Mouse (Mus musculus) kidney, adult 2 months (tissue): ENCODE data around the gene Pmel. TPM values are rescaled to one million over a fixed set of nuclear protein-coding genes. Genes with fewer than 3 reads are reported as not detected.
A peak's percentile ranks its signal among the peaks of the same experiment; 100 is the strongest.

Experiments used
- DNase-seq: peaks from one replicate; pipeline ENCODE4 v3.0.0; 2021
- H3K27ac ChIP-seq: fragments of 200-500 bp; 2 replicates; pipeline ENCODE4 v1.5.1; 2012; ENCODE audit warnings: low read depth, low read length, control low read depth, inconsistent platforms; ENCODE audit not compliant: insufficient read depth
- H3K27me3 ChIP-seq: fragments of 200-500 bp; replicated peaks from 2 replicates; pipeline ENCODE4 v1.6.1; 2012; ENCODE audit warnings: mild to moderate bottlenecking, moderate library complexity, low read length, inconsistent platforms; ENCODE audit not compliant: control insufficient read depth, insufficient read depth
- H3K36me3 ChIP-seq: fragments of 200-500 bp; 2 replicates; pipeline ENCODE4 v1.6.1; 2012; ENCODE audit warnings: mild to moderate bottlenecking, moderate library complexity, low read length, inconsistent platforms; ENCODE audit not compliant: control insufficient read depth, insufficient read depth
- H3K4me1 ChIP-seq: fragments of 200-500 bp; 2 replicates; pipeline ENCODE4 v1.6.1; 2011; ENCODE audit warnings: low read length; ENCODE audit not compliant: control insufficient read depth, insufficient read depth
- H3K4me3 ChIP-seq: fragments of 200-500 bp; 2 replicates; pipeline ENCODE4 v1.5.1; 2011; ENCODE audit warnings: mild to moderate bottlenecking, low read depth, low read length, control low read depth; ENCODE audit not compliant: insufficient read depth
- CTCF ChIP-seq: fragments of 200-500 bp; conservative IDR thresholded peaks from 2 replicates; pipeline ENCODE4 v1.5.1; 2011; ENCODE audit warnings: low read depth, mild to moderate bottlenecking, control low read depth, low read length, moderate library complexity, mixed read lengths; ENCODE audit not compliant: insufficient read depth, insufficient read length
- POLR2A ChIP-seq: fragments of 200-500 bp; IDR thresholded peaks from one replicate; pipeline ENCODE4 v1.6.1; 2011; ENCODE audit warnings: low read depth, low read length, control low read depth
- WGBS: fragments of 180-500 bp; shearing (Covaris S2); methylation state at CpG from one replicate; pipeline ENCODE4 v1.1.7; 2018; 5-methylcytosine and 5-hydroxymethylcytosine counted together
- polyA plus RNA-seq: library from polyadenylated mRNA; depleted of rRNA; stranded (reverse); fragments of >200 nt; gene quantifications from 2 replicates; pipeline ENCODE4 v1.2.3, GENCODE M21; 2012

The Pmel gene
- polyA plus RNA-seq, 1 experiment, result 0.61 TPM

GRCm38 (mm10) chr10:128664808-128665207 is 39.2 kb upstream of the Pmel start:
- DNase-seq, result no peak
- H3K27me3 ChIP-seq, result no peaks in the 10 kb centered on the region
- 74% methylated on average over 3 of the region's 3 CpGs for WGBS
- H3K36me3 ChIP-seq, result no peaks in the 10 kb centered on the region
- H3K4me3 ChIP-seq, result no peak overlapping the region
- H3K4me1 ChIP-seq, result peaks cover 3% of the 10 kb centered on the region; the same call in 1 of the 2 replicates
- TF ChIP-seq CTCF (no peak), POLR2A (no peak)
- no peak overlapping the region for H3K27ac ChIP-seq

- WGBS, result 91% methylated on average over 3 of the region's 3 CpGs
- H3K4me3 ChIP-seq, result no peak overlapping the region
- no peak overlapping the region for H3K27ac ChIP-seq
- TF ChIP-seq POLR2A (no peak), CTCF (no peak)
- no peaks in the 10 kb centered on the region for H3K36me3 ChIP-seq
- H3K4me1 ChIP-seq, result peaks cover 3% of the 10 kb centered on the region; the same call in 1 of the 2 replicates
- no peaks in the 10 kb centered on the region for H3K27me3 ChIP-seq
- DNase-seq, result no peak
These were observed 38.7 kb upstream of the Pmel start for GRCm38 (mm10) chr10:128665307-128665706.

GRCm38 (mm10) chr10:128665806-128666205 is 38.2 kb upstream of the Pmel start:
- WGBS, result 98% methylated on average over 2 of the region's 2 CpGs
- Histone ChIP-seq H3K27ac (no peak overlapping the region), H3K36me3 (no peaks in the 10 kb centered on the region), H3K4me3 (no peak overlapping the region), H3K4me1 (peaks cover 3% of the 10 kb centered on the region; the same call in 1 of the 2 replicates), H3K27me3 (no peaks in the 10 kb centered on the region)
- no peak for TF ChIP-seq POLR2A
- no peak for TF ChIP-seq CTCF
- no peak for DNase-seq

- peak; percentile 84 for DNase-seq
- TF ChIP-seq CTCF (no peak), POLR2A (no peak)
- 2% methylated on average over 42 of the region's 42 CpGs for WGBS
- no peaks in the 10 kb centered on the region for H3K27me3 ChIP-seq
- H3K4me3 ChIP-seq, result peak overlapping the region; percentile 60
- H3K4me1 ChIP-seq, result peaks cover 3% of the 10 kb centered on the region; the same call in 1 of the 2 replicates
- H3K27ac ChIP-seq, result peak overlapping the region; percentile 49
- no peaks in the 10 kb centered on the region for H3K36me3 ChIP-seq
These were observed 35.0 kb upstream of the Pmel start for GRCm38 (mm10) chr10:128668790-128669672.

GRCm38 (mm10) chr10:128671148-128671547 is 32.8 kb upstream of the Pmel start:
- Histone ChIP-seq H3K4me3 (no peak overlapping the region), H3K36me3 (no peaks in the 10 kb centered on the region), H3K27ac (no peak overlapping the region), H3K27me3 (no peaks in the 10 kb centered on the region), H3K4me1 (peaks cover 3% of the 10 kb centered on the region; the same call in 1 of the 2 replicates)
- 95% methylated on average over 9 of the region's 9 CpGs for WGBS
- DNase-seq, result no peak
- TF ChIP-seq POLR2A (no peak), CTCF (no peak)

- Histone ChIP-seq H3K27ac (peak within 1 kb of the TSS; percentile 85), H3K27me3 (no peaks in the 10 kb centered on the region), H3K4me3 (peak within 1 kb of the TSS; percentile 53), H3K36me3 (no peaks in the 10 kb centered on the region), H3K4me1 (no peaks in the 10 kb centered on the region; the same call in 1 of the 2 replicates)
- DNase-seq, result peak; percentile 92
- WGBS, result under 1% methylated on average over 57 of the region's 60 CpGs
- no peak for TF ChIP-seq POLR2A
- TF ChIP-seq CTCF, result no peak
These were observed 30.1 kb upstream of the Pmel start, which contains the start of gene Suox for GRCm38 (mm10) chr10:128673763-128674468. Suox (minus strand) TSS chr10:128674073.
